ENCODE assay signal across 17 mouse cellular contexts in genomic region chr6:72374206-72374605, GRCm38 (mm10). TPM values are rescaled to one million over a fixed set of nuclear protein-coding genes. Genes with fewer than 3 reads are reported as not detected.
A peak's percentile ranks its signal among the peaks of the same experiment; 100 is the strongest.
DNase-seq lines count a peak whose midpoint lies in the region; ATAC-seq and TF ChIP-seq lines count a peak whose summit lies in the region.
"Had no signal": no experiment of that assay in that cellular context is flagged by ENCODE, and none has a peak within 500 bp of the region (broad histone marks: within the 10 kb centered on the region; RNA-seq: fewer than 3 reads in every experiment).

No protein-coding gene starts in this region.

- TF ChIP-seq CTCF in lung, postnatal 0 days (IDR thresholded peaks at IDR 0.05) = no peak

- TF ChIP-seq EP300 in lung, postnatal 0 days (IDR thresholded peaks at IDR 0.05) = no peak

- peaks cover 37% of the 10 kb centered on the region for H3K4me1 ChIP-seq in heart, embryonic 15.5 days (replicated peaks)
- H3K4me1 ChIP-seq in lung, postnatal 0 days (ENCODE audit: insufficient read depth, low read depth, low read length) = peaks cover 18% of the 10 kb centered on the region; the same call in 1 of the 2 replicates
- H3K4me1 ChIP-seq in liver, embryonic 12.5 days = peaks cover 95% of the 10 kb centered on the region
- peaks cover 12% of the 10 kb centered on the region for H3K4me1 ChIP-seq in stomach, embryonic 15.5 days
- H3K4me1 ChIP-seq: midbrain, embryonic 15.5 days had no signal

- peak; percentile 67 for ATAC-seq in heart, embryonic 15.5 days (replicated peaks; ENCODE audit: insufficient number of reproducible peaks, insufficient read depth, low FRiP score, low read depth)
- no peak for ATAC-seq in lung, postnatal 0 days
- no peak for ATAC-seq in liver, embryonic 12.5 days
- peak; percentile 47; the same call in 1 of the 2 replicates for ATAC-seq in stomach, embryonic 15.5 days (ENCODE audit: insufficient read depth, low FRiP score, low read depth)
- ATAC-seq: forebrain, postnatal 0 days; hindbrain, embryonic 16.5 days; midbrain, embryonic 15.5 days had no signal

- H3K27ac ChIP-seq in heart, embryonic 15.5 days = peak overlapping the region; percentile 74; the same call in 1 of the 2 replicates
- H3K27ac ChIP-seq in lung, postnatal 0 days (ENCODE audit: low read length) = peak overlapping the region; percentile 72; the same call in 1 of the 2 replicates
- H3K27ac ChIP-seq in liver, embryonic 12.5 days = peak overlapping the region; percentile 12
- H3K27ac ChIP-seq in stomach, embryonic 15.5 days = no peak overlapping the region
- H3K27ac ChIP-seq: embryonic facial prominence, embryonic 12.5 days; limb, embryonic 12.5 days; midbrain, embryonic 15.5 days had no signal

- no peak overlapping the region for H3K4me3 ChIP-seq in heart, embryonic 15.5 days
- H3K4me3 ChIP-seq in lung, postnatal 0 days (ENCODE audit: low read depth, low read length) = no peak overlapping the region
- H3K4me3 ChIP-seq in liver, embryonic 12.5 days = no peak overlapping the region
- no peak overlapping the region for H3K4me3 ChIP-seq in stomach, embryonic 15.5 days (replicated peaks)
- H3K4me3 ChIP-seq: embryonic facial prominence, embryonic 12.5 days; limb, embryonic 12.5 days; midbrain, embryonic 15.5 days had no signal

- WGBS in heart, embryonic 15.5 days = 50% methylated on average over 7 of the region's 7 CpGs
- 41% methylated on average over 7 of the region's 7 CpGs for WGBS in lung, postnatal 0 days
- WGBS in liver, embryonic 12.5 days (ENCODE audit: insufficient replicate concordance) = 52% methylated on average over 7 of the region's 7 CpGs
- 39% methylated on average over 7 of the region's 7 CpGs for WGBS in stomach, embryonic 15.5 days

- no peaks in the 10 kb centered on the region for H3K9me3 ChIP-seq in heart, embryonic 15.5 days (replicated peaks)
- H3K9me3 ChIP-seq in lung, postnatal 0 days (ENCODE audit: low read length) = no peaks in the 10 kb centered on the region
- H3K9me3 ChIP-seq in liver, embryonic 12.5 days (replicated peaks) = no peaks in the 10 kb centered on the region
- no peaks in the 10 kb centered on the region for H3K9me3 ChIP-seq in stomach, embryonic 15.5 days
- H3K9me3 ChIP-seq: embryonic facial prominence, embryonic 12.5 days; limb, embryonic 12.5 days; midbrain, embryonic 15.5 days had no signal

- no peaks in the 10 kb centered on the region for H3K27me3 ChIP-seq in heart, embryonic 15.5 days
- no peaks in the 10 kb centered on the region for H3K27me3 ChIP-seq in lung, postnatal 0 days (replicated peaks; ENCODE audit: insufficient read depth, low read length)
- H3K27me3 ChIP-seq in liver, embryonic 12.5 days (replicated peaks) = no peaks in the 10 kb centered on the region
- no peaks in the 10 kb centered on the region for H3K27me3 ChIP-seq in stomach, embryonic 15.5 days (replicated peaks)

- H3K9ac ChIP-seq in heart, embryonic 15.5 days = no peak overlapping the region
- no peak overlapping the region for H3K9ac ChIP-seq in lung, postnatal 0 days (replicated peaks; ENCODE audit: low read depth)
- no peak overlapping the region for H3K9ac ChIP-seq in liver, embryonic 12.5 days
- no peak overlapping the region for H3K9ac ChIP-seq in stomach, embryonic 15.5 days
- H3K9ac ChIP-seq: embryonic facial prominence, embryonic 12.5 days; forebrain, postnatal 0 days; limb, embryonic 12.5 days; midbrain, embryonic 15.5 days had no signal

- H3K4me2 ChIP-seq in heart, embryonic 15.5 days = no peak overlapping the region
- no peak overlapping the region for H3K4me2 ChIP-seq in lung, postnatal 0 days (replicated peaks; ENCODE audit: low read depth, low read length)
- peak overlapping the region; percentile 60 for H3K4me2 ChIP-seq in liver, embryonic 12.5 days
- no peak overlapping the region for H3K4me2 ChIP-seq in stomach, embryonic 15.5 days
- H3K4me2 ChIP-seq: embryonic facial prominence, embryonic 12.5 days; limb, embryonic 12.5 days; midbrain, embryonic 15.5 days had no signal

- no peak for DNase-seq in heart, adult 18-20 months
- DNase-seq in lung, postnatal 0 days (ENCODE audit: low spot score) = no peak
- DNase-seq in lung, postnatal 4 days = no peak
- DNase-seq in thymus, postnatal 0 days (ENCODE audit: low spot score) = no peak
- DNase-seq: cerebellum, adult 9-10 months; forebrain, postnatal 0 days; kidney, adult 8-10 months; kidney, postnatal 36 days; layer of hippocampus, adult 9-11 months; thymus, postnatal 25 days had no signal

- H3K36me3 ChIP-seq in heart, embryonic 15.5 days = no peaks in the 10 kb centered on the region
- H3K36me3 ChIP-seq in lung, postnatal 0 days (ENCODE audit: insufficient read depth, low read length) = no peaks in the 10 kb centered on the region
- H3K36me3 ChIP-seq in liver, embryonic 12.5 days = peaks cover 29% of the 10 kb centered on the region
- H3K36me3 ChIP-seq in stomach, embryonic 15.5 days = no peaks in the 10 kb centered on the region
- H3K36me3 ChIP-seq: embryonic facial prominence, embryonic 12.5 days; limb, embryonic 12.5 days; midbrain, embryonic 15.5 days had no signal

RNA-seq across cellular contexts. Expression of gene Vamp5, which starts 6.1 kb away (rescaled TPM):
- 43.2 and 46.1 TPM in 2 replicates for polyA plus RNA-seq in heart, embryonic 15.5 days (2015; fragmentation: Nextera tagmentation; extraction: Ambion mirVana)
- 10 to 100 TPM; 48.9 to 61.5 TPM for total RNA-seq in heart, adult 18-20 months (2021)
- polyA plus RNA-seq in lung, postnatal 0 days (2015; fragmentation: Nextera tagmentation; extraction: Ambion mirVana) = 80.5 and 83.3 TPM in 2 replicates
- polyA plus RNA-seq in liver, embryonic 12.5 days (2016; fragmentation: Nextera tagmentation; extraction: Ambion mirVana) = 105 and 109 TPM in 2 replicates
- 23.9 and 26.8 TPM in 2 replicates for polyA plus RNA-seq in stomach, embryonic 15.5 days (2015; fragmentation: Nextera tagmentation; extraction: Ambion mirVana)
- 24.7 and 29.0 TPM in 2 replicates for polyA plus RNA-seq in thymus, postnatal 0 days (2015; fragmentation: Nextera tagmentation; extraction: Ambion mirVana)

RNA-seq across cellular contexts. Expression of gene Rnf181, which starts 7.5 kb away (rescaled TPM):
- polyA plus RNA-seq in heart, embryonic 15.5 days (2015; fragmentation: Nextera tagmentation; extraction: Ambion mirVana) = 76.8 and 86.0 TPM in 2 replicates
- 10 to 100 TPM; 37.5 to 41.6 TPM for total RNA-seq in heart, adult 18-20 months (2021)
- 202 and 208 TPM in 2 replicates for polyA plus RNA-seq in lung, postnatal 0 days (2015; fragmentation: Nextera tagmentation; extraction: Ambion mirVana)
- 80.0 and 83.0 TPM in 2 replicates for polyA plus RNA-seq in liver, embryonic 12.5 days (2016; fragmentation: Nextera tagmentation; extraction: Ambion mirVana)
- 123 and 132 TPM in 2 replicates for polyA plus RNA-seq in stomach, embryonic 15.5 days (2015; fragmentation: Nextera tagmentation; extraction: Ambion mirVana)
- 135 and 138 TPM in 2 replicates for polyA plus RNA-seq in thymus, postnatal 0 days (2015; fragmentation: Nextera tagmentation; extraction: Ambion mirVana)

RNA-seq across cellular contexts. Expression of gene Vamp8, which starts 16.3 kb away (rescaled TPM):
- polyA plus RNA-seq in heart, embryonic 15.5 days (2015; fragmentation: Nextera tagmentation; extraction: Ambion mirVana) = 123 and 142 TPM in 2 replicates
- total RNA-seq in heart, adult 18-20 months (2021) = 10 to 100 TPM; 70.0 to 79.6 TPM
- polyA plus RNA-seq in lung, postnatal 0 days (2015; fragmentation: Nextera tagmentation; extraction: Ambion mirVana) = 608 and 656 TPM in 2 replicates
- 220 and 223 TPM in 2 replicates for polyA plus RNA-seq in liver, embryonic 12.5 days (2016; fragmentation: Nextera tagmentation; extraction: Ambion mirVana)
- polyA plus RNA-seq in stomach, embryonic 15.5 days (2015; fragmentation: Nextera tagmentation; extraction: Ambion mirVana) = 215 and 219 TPM in 2 replicates
- 160 and 167 TPM in 2 replicates for polyA plus RNA-seq in thymus, postnatal 0 days (2015; fragmentation: Nextera tagmentation; extraction: Ambion mirVana)

RNA-seq across cellular contexts. Expression of gene Tmem150a, which starts 19.0 kb away (rescaled TPM):
- polyA plus RNA-seq in heart, embryonic 15.5 days (2015; fragmentation: Nextera tagmentation; extraction: Ambion mirVana) = 11.1 and 12.8 TPM in 2 replicates
- total RNA-seq in heart, adult 18-20 months (2021) = 10 to 100 TPM; 20.0 to 22.6 TPM
- 17.6 and 25.7 TPM in 2 replicates for polyA plus RNA-seq in lung, postnatal 0 days (2015; fragmentation: Nextera tagmentation; extraction: Ambion mirVana)
- polyA plus RNA-seq in liver, embryonic 12.5 days (2016; fragmentation: Nextera tagmentation; extraction: Ambion mirVana) = 32.2 and 33.1 TPM in 2 replicates
- 14.8 and 15.4 TPM in 2 replicates for polyA plus RNA-seq in stomach, embryonic 15.5 days (2015; fragmentation: Nextera tagmentation; extraction: Ambion mirVana)
- polyA plus RNA-seq in thymus, postnatal 0 days (2015; fragmentation: Nextera tagmentation; extraction: Ambion mirVana) = 1.6 and 1.9 TPM in 2 replicates

RNA-seq across cellular contexts. Expression of gene 0610030E20Rik, which starts 27.1 kb away (rescaled TPM):
- 15.6 and 20.0 TPM in 2 replicates for polyA plus RNA-seq in heart, embryonic 15.5 days (2015; fragmentation: Nextera tagmentation; extraction: Ambion mirVana)
- 1 to 10 TPM; 8.4 to 8.5 TPM for total RNA-seq in heart, adult 18-20 months (2021)
- polyA plus RNA-seq in lung, postnatal 0 days (2015; fragmentation: Nextera tagmentation; extraction: Ambion mirVana) = 23.0 and 24.2 TPM in 2 replicates
- polyA plus RNA-seq in liver, embryonic 12.5 days (2016; fragmentation: Nextera tagmentation; extraction: Ambion mirVana) = 17.5 and 17.8 TPM in 2 replicates
- polyA plus RNA-seq in stomach, embryonic 15.5 days (2015; fragmentation: Nextera tagmentation; extraction: Ambion mirVana) = 25.7 and 28.2 TPM in 2 replicates
- 31.7 and 32.5 TPM in 2 replicates for polyA plus RNA-seq in thymus, postnatal 0 days (2015; fragmentation: Nextera tagmentation; extraction: Ambion mirVana)

Comparison
In these comparisons a context has a peak if more than half of its experiments do, and no peak if none do; other contexts are left out.
1. ATAC-seq: peak in heart, embryonic 15.5 days (single experiment) and stomach, embryonic 15.5 days (single experiment); none in lung, postnatal 0 days (single experiment) and liver, embryonic 12.5 days (single experiment).